Mouse (Mus musculus) cerebellum, postnatal 14 days (tissue): ENCODE measurements around the gene Wnt10b.

Experiments used
- DNase-seq, 2 experiments: peaks; one replicate each; pipeline ENCODE4 v3.0.0; 2021; ENCODE audit warnings: mixed read lengths in 2 of 2

Gene Wnt10b

GRCm38 (mm10) chr15:98796803-98797595, 19.0 kb upstream of the Wnt10b start:
- DNase-seq: no peak

DNA sequence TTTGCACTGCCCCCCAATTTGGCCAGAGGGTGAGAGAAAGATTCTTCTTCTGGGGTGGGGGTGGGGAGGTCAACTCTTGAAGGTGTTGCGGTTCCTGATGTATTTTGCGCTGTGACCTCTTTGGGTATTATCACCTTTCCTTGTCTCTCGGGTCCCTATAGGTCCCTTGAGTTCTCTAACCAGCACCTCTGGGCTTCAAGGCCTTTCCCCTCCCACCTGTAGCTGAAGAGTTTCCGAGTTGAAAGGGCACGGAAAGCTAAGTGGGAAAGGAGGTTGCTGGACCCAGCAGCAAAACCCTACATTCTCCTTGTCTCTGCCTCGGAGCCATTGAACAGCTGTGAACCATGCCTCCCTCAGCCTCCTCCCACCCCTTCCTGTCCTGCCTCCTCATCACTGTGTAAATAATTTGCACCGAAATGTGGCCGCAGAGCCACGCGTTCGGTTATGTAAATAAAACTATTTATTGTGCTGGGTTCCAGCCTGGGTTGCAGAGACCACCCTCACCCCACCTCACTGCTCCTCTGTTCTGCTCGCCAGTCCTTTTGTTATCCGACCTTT, 15.3 kb upstream of the Wnt10b start:
- DNase-seq: no peak

GRCm38 (mm10) chr15:98792233-98793020, 14.5 kb upstream of the Wnt10b start:
- DNase-seq: no peak

DNA sequence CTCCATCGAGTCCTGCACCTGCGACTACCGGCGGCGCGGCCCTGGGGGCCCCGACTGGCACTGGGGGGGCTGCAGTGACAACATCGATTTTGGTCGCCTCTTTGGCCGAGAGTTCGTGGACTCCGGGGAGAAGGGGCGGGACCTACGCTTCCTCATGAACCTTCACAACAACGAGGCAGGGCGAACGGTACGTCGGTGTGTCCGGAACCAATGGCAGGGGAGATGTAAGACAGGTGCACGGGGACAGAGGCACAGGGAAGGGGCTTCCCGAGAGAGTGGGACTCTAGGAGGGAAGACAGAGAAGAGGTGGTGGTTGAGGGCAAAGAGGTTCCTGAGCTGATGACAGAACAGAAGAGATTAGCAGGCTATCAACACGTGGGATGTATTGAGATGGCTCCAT, 13.8 kb upstream of the Wnt10b start:
- DNase-seq: no peak

- DNase-seq: no peak
These were observed 13.3 kb upstream of the Wnt10b start for GRCm38 (mm10) chr15:98791221-98791620.

DNA sequence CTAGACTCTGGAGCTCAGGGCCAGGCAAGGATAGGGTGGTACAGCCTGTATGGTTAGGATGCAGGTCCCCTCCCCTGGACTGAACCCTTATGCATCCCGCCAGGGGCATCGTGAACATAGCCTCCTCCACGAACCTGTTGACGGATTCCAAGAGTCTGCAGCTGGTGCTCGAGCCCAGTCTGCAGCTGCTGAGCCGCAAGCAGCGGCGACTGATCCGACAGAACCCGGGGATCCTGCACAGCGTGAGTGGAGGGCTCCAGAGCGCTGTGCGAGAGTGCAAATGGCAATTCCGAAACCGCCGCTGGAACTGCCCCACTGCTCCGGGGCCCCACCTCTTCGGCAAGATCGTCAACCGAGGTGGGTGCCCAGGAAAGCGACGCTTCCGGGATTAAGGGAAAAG, 12.8 kb upstream of the Wnt10b start:
- DNase-seq: no peak

- DNase-seq: peak in 1 of 2 experiments; percentile 65
These were observed 11.9 kb upstream of the Wnt10b start, which contains the start of gene Wnt1 for GRCm38 (mm10) chr15:98789661-98790535. TSS of gene Wnt1 (plus strand) at chr15:98789857.

DNA sequence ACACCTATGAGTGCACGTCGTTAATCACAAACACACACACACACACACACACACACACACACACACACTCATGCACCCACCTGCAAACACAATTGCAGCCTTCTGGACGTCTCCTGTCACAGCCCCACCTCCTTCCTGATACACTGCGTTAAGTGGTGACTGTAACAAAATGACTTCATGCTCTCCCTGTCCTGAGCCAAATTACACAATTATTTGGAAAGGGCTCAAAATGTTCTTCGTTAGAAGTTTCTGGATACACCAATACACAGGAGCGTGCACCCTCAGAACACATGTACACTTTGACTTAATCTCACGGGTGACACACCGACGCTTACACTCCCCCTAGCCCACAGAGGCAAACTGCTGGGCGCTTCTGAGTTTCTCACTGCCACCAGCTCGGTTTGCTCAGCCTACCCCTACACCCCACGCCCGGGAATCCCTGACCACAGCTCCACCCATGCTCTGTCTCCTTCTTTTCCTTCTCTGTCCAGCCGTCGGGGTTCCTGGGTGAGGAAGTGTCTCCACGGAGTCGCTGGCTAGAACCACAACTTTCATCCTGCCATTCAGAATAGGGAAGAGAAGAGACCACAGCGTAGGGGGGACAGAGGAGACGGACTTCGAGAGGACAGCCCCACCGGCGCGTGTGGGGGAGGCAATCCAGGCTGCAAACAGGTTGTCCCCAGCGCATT, 11.2 kb upstream of the Wnt10b start:
- DNase-seq: no peak

- DNase-seq: peak in 1 of 2 experiments; percentile 50
These were observed 10.0 kb upstream of the Wnt10b start for GRCm38 (mm10) chr15:98787930-98788329.

- DNase-seq: peak in 1 of 2 experiments; percentile 71
These were observed 7.8 kb upstream of the Wnt10b start for GRCm38 (mm10) chr15:98785744-98786143.

GRCm38 (mm10) chr15:98781166-98781565, 3.2 kb upstream of the Wnt10b start:
- DNase-seq: no peak

- DNase-seq: no peak
These were observed 2.6 kb upstream of the Wnt10b start for GRCm38 (mm10) chr15:98780573-98780972.

GRCm38 (mm10) chr15:98780075-98780474, 2.1 kb upstream of the Wnt10b start:
- no peak for DNase-seq

GRCm38 (mm10) chr15:98778806-98779205, 856 bp upstream of the Wnt10b start:
- DNase-seq: no peak

GRCm38 (mm10) chr15:98778191-98778770, 331 bp upstream of the Wnt10b start:
- DNase-seq: no peak

DNA sequence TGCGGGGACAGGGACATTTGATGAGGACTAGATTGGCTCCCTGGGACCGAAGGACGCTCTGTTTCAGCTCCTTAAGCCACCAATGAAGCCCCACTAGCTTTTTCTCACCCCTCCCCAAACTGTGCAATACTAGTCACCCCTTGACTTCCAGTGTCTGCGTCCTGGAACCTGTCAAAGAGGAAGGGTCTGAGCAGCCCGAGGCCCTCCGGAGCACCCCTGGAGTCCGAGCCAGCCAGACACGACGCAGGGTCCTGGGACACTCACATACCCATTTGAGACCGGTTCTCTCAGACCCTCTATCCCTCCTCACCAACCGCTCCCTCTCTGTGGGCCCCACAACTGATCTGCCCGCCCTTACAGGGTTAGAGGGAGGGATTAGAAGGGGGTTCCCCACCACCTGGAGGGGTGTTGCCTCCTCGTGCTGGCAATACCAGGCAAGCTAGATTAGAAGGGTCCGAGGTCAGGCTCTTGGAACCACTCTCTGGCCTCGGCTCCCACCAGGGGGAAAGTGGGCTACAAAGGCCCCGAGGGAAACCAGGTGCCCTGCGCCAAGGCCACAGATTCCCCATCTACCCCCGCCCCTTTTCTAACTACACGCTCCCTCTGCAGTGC, 839 bp downstream of the Wnt10b start:
- no peak for DNase-seq

GRCm38 (mm10) chr15:98776280-98777004, 1.5 kb downstream of the Wnt10b start:
- DNase-seq: no peak

DNA sequence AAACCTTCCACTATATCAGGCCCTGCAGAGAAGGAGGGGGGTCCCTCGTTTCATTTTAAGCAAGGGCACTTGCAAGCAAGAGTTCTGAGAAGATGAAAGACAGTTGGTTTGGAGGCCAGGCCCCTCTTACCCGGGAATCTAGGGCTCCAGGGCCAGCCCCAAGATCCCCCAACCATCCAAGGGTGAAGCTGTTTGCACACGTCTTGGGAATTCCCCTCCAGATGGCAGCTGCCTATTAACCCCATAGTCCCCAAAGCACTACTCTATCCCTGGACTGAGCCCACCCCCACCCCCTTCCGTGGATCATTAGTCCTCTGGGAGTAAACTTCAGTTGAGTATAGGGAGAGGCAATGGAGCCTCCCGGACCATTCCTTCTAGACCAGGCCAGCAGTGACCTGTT, 2.4 kb downstream of the Wnt10b start:
- DNase-seq: no peak

DNA sequence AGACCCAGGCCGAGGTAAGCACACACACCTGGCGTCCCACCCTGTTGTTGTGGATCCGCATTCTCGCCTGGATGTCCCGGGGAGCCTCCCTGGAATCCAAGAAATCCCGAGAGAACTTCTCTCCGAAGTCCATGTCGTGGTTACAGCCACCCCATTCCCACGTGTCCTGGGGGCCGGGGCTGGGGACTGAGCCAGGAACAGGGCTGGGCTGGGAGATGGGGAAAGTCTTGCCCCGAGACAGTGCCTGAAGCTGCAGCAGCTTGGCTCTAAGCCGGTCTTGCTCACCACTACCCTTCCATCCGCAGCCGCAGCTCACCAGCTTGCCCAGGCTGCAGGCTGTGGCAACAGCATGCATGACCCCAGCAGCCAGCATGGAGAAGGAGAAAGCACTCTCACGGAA, 3.9 kb downstream of the Wnt10b start:
- DNase-seq: no peak

GRCm38 (mm10) chr15:98772511-98773211, 5.3 kb downstream of the Wnt10b start:
- DNase-seq: no peak
